Mouse (Mus musculus): ENCODE results near the gene Plekhg4.
A peak's percentile ranks its signal among the peaks of the same experiment; 100 is the strongest.

Plekhg4 gene

GRCm38 (mm10) chr8:105373032-105373431 lies at the start of gene Plekhg4:
Gene Plekhg4, plus strand, starts transcription at chr8:105373274.
- no peak for DNase-seq (ENCODE audit: low spot score in 2 of 2)

- peak in 1 of 2 experiments; percentile 16 for DNase-seq (ENCODE audit: low spot score in 2 of 2)
Observed at GRCm38 (mm10) chr8:105325641-105326093, 47.4 kb upstream of the Plekhg4 start.

- DNase-seq (ENCODE audit: low spot score in 2 of 2), result peak; percentile 96 to 98
Observed at GRCm38 (mm10) chr8:105326141-105326672, 46.9 kb upstream of the Plekhg4 start, which contains the start of the genes Lrrc29 and Tmem208. Gene Lrrc29, minus strand, starts transcription at chr8:105326278. Gene Tmem208, plus strand, starts transcription at chr8:105326354.

GRCm38 (mm10) chr8:105326968-105327367 lies 46.1 kb upstream of the Plekhg4 start:
- DNase-seq (ENCODE audit: low spot score in 2 of 2), result no peak

- no peak for DNase-seq (ENCODE audit: low spot score in 2 of 2)
Observed at GRCm38 (mm10) chr8:105330325-105330724, 42.7 kb upstream of the Plekhg4 start.

GRCm38 (mm10) chr8:105331469-105331868 lies 41.6 kb upstream of the Plekhg4 start:
- DNase-seq (ENCODE audit: low spot score in 2 of 2), result no peak

- DNase-seq (ENCODE audit: low spot score in 2 of 2), result no peak
Observed at GRCm38 (mm10) chr8:105331931-105332330, 41.1 kb upstream of the Plekhg4 start.

GRCm38 (mm10) chr8:105332523-105332922 lies 40.6 kb upstream of the Plekhg4 start:
- DNase-seq (ENCODE audit: low spot score in 2 of 2), result no peak

- DNase-seq (ENCODE audit: low spot score in 2 of 2), result no peak
Observed at GRCm38 (mm10) chr8:105336373-105337130, 36.5 kb upstream of the Plekhg4 start.

- DNase-seq (ENCODE audit: low spot score in 2 of 2), result no peak
Observed at GRCm38 (mm10) chr8:105338992-105339391, 34.1 kb upstream of the Plekhg4 start.

- DNase-seq (ENCODE audit: low spot score in 2 of 2), result no peak
Observed at GRCm38 (mm10) chr8:105339886-105340635, 33.0 kb upstream of the Plekhg4 start.

- no peak for DNase-seq (ENCODE audit: low spot score in 2 of 2)
Observed at GRCm38 (mm10) chr8:105341399-105341798, 31.7 kb upstream of the Plekhg4 start.

- DNase-seq (ENCODE audit: low spot score in 2 of 2), result no peak
Observed at GRCm38 (mm10) chr8:105342768-105343167, 30.3 kb upstream of the Plekhg4 start.

GRCm38 (mm10) chr8:105343791-105344574 lies 29.1 kb upstream of the Plekhg4 start:
- no peak for DNase-seq (ENCODE audit: low spot score in 2 of 2)

GRCm38 (mm10) chr8:105345061-105345975 lies 27.8 kb upstream of the Plekhg4 start:
- DNase-seq (ENCODE audit: low spot score in 2 of 2), result no peak

GRCm38 (mm10) chr8:105346611-105347427 lies 26.3 kb upstream of the Plekhg4 start:
- DNase-seq (ENCODE audit: low spot score in 2 of 2), result peak; percentile 38 to 56

GRCm38 (mm10) chr8:105347428-105348221 lies 25.4 kb upstream of the Plekhg4 start, which contains the start of gene Fhod1:
Gene Fhod1, minus strand, starts transcription at chr8:105347953.
- DNase-seq (ENCODE audit: low spot score in 2 of 2), result peak; percentile 83 to 84

- peak; percentile 56 to 61 for DNase-seq (ENCODE audit: low spot score in 2 of 2)
Observed at GRCm38 (mm10) chr8:105348450-105349095, 24.5 kb upstream of the Plekhg4 start, which contains the start of gene Slc9a5. Gene Slc9a5, plus strand, starts transcription at chr8:105348843.

All from right cerebral cortex, adult 2 months (tissue).